Mouse (Mus musculus): ENCODE results near the gene Gm10803. TPM values are rescaled to one million over a fixed set of nuclear protein-coding genes. Genes with fewer than 3 reads are reported as not detected.

Gene Gm10803
- total and polyA plus RNA-seq, 2 experiments from 2014 or later, result not detected

- no peak for DNase-seq
- H3K4me2 ChIP-seq (ENCODE audit: low read depth), result no peak overlapping the region
- WGBS, result 74% methylated on average over 6 of the region's 6 CpGs
- ATAC-seq, result no peak
- no peak overlapping the region for H3K9ac ChIP-seq
- H3K4me1 ChIP-seq (ENCODE audit: insufficient read depth), result no peaks in the 10 kb centered on the region
- no peaks in the 10 kb centered on the region for H3K9me3 ChIP-seq (ENCODE audit: low read length)
- TF ChIP-seq CTCF (IDR thresholded peaks at IDR 0.05; ENCODE audit: low read depth), result no peak
- H3K36me3 ChIP-seq (ENCODE audit: insufficient read depth), result no peaks in the 10 kb centered on the region
- H3K4me3 ChIP-seq (ENCODE audit: low read depth, low read length), result no peak overlapping the region
- H3K27ac ChIP-seq (ENCODE audit: low read depth, low read length), result no peak overlapping the region
- no peaks in the 10 kb centered on the region for H3K27me3 ChIP-seq (ENCODE audit: insufficient read depth, low read length)
These were observed 44.4 kb downstream of the Gm10803 start for GRCm38 (mm10) chr2:93604601-93605285.

GRCm38 (mm10) chr2:93608800-93609199, 48.4 kb downstream of the Gm10803 start:
- ATAC-seq (no peak), DNase-seq (no peak)
- 79% methylated on average over 3 of the region's 3 CpGs for WGBS
- Histone ChIP-seq H3K27me3 (ENCODE audit: insufficient read depth, low read length) (no peaks in the 10 kb centered on the region), H3K27ac (ENCODE audit: low read depth, low read length) (no peak overlapping the region), H3K4me3 (ENCODE audit: low read depth, low read length) (no peak overlapping the region), H3K36me3 (ENCODE audit: insufficient read depth) (no peaks in the 10 kb centered on the region), H3K4me2 (ENCODE audit: low read depth) (no peak overlapping the region), H3K9ac (no peak overlapping the region), H3K9me3 (ENCODE audit: low read length) (no peaks in the 10 kb centered on the region), H3K4me1 (ENCODE audit: insufficient read depth) (no peaks in the 10 kb centered on the region)
- no peak for TF ChIP-seq CTCF (IDR thresholded peaks at IDR 0.05; ENCODE audit: low read depth)

- DNase-seq (no peak), ATAC-seq (no peak)
- H3K36me3 ChIP-seq (ENCODE audit: insufficient read depth), result no peaks in the 10 kb centered on the region
- TF ChIP-seq CTCF (IDR thresholded peaks at IDR 0.05; ENCODE audit: low read depth), result no peak
- no peak overlapping the region for H3K9ac ChIP-seq
- H3K9me3 ChIP-seq (ENCODE audit: low read length), result no peaks in the 10 kb centered on the region
- WGBS, result 91% methylated on average over 7 of the region's 7 CpGs
- H3K4me1 ChIP-seq (ENCODE audit: insufficient read depth), result no peaks in the 10 kb centered on the region
- H3K27ac ChIP-seq (ENCODE audit: low read depth, low read length), result no peak overlapping the region
- no peak overlapping the region for H3K4me3 ChIP-seq (ENCODE audit: low read depth, low read length)
- no peak overlapping the region for H3K4me2 ChIP-seq (ENCODE audit: low read depth)
- H3K27me3 ChIP-seq (ENCODE audit: insufficient read depth, low read length), result no peaks in the 10 kb centered on the region; the same call in 1 of the 2 replicates
These were observed 52.7 kb downstream of the Gm10803 start for GRCm38 (mm10) chr2:93613020-93613419.

Other genes with a start within 250 kb of the Gm10803 start
- 14.8 and 23.1 TPM in 2 replicates for gene Tspan18, start 226.1 kb upstream of the Gm10803 start, total RNA-seq (2014; rRNA removed)
- gene Tspan18, start 226.1 kb upstream of the Gm10803 start, polyA plus RNA-seq (2015; fragmentation: Nextera tagmentation; extraction: Ambion mirVana), result 14.4 and 18.1 TPM in 2 replicates
- gene Cd82, start 97.4 kb upstream of the Gm10803 start, total RNA-seq (2014; rRNA removed), result 9.7 and 12.7 TPM in 2 replicates
- gene Cd82, start 97.4 kb upstream of the Gm10803 start, polyA plus RNA-seq (2015; fragmentation: Nextera tagmentation; extraction: Ambion mirVana), result 19.3 and 20.7 TPM in 2 replicates
- gene Alx4, start 81.8 kb downstream of the Gm10803 start, total RNA-seq (2014; rRNA removed), result 2.6 and 4.2 TPM in 2 replicates
- gene Alx4, start 81.8 kb downstream of the Gm10803 start, polyA plus RNA-seq (2015; fragmentation: Nextera tagmentation; extraction: Ambion mirVana), result 0.58 and 0.72 TPM in 2 replicates